Mouse (Mus musculus) splenic B cell, adult 2 months (primary cell): ENCODE measurements at regions not wholly inside any gene's neighbourhood (a gene's known extent, or its start where the extent isn't known, plus 50 kb on each side); places are given as distances from the start of the nearest gene placed in this dataset.

ENCODE experiments used
- DNase-seq: peaks from one replicate; pipeline ENCODE4 v3.0.0-alpha.2; 2011; ENCODE audit warnings: low read depth, low spot score
- H3K27me3 ChIP-seq: 2 replicates; pipeline ENCODE4 v1.6.1; 2012; ENCODE audit warnings: mild to moderate bottlenecking, low read length, moderate library complexity, mixed read lengths; ENCODE audit not compliant: control insufficient read depth, poor library complexity, insufficient read depth, severe bottlenecking
- H3K36me3 ChIP-seq: 2 replicates; pipeline ENCODE4 v1.6.1; 2012; ENCODE audit warnings: mild to moderate bottlenecking, low read length, moderate library complexity, mixed read lengths; ENCODE audit not compliant: control insufficient read depth, poor library complexity, insufficient read depth, severe bottlenecking

DNA sequence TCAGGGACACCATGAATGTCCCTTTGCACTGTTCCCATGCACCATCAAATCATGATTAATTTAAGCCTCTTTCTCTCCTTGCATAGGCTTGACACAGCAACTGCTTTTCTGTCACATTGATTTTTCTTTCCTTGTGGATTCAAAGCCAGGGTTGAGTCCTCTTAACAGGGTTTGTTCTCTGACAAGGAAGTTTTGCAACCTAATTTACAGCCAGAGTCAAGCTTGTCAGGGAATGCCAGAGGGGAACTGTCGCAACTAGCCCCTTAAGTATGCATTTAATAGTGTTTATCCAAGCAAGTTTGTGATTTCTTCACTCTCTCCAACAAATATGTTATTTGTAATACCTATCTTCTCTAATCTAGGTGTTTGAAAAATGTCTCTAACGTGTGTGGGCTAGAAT lies 365.7 kb upstream of the Marcks start:
- DNase-seq = no peak
- H3K36me3 ChIP-seq = no peaks in the 10 kb centered on the region
- H3K27me3 ChIP-seq = no peaks in the 10 kb centered on the region

DNA sequence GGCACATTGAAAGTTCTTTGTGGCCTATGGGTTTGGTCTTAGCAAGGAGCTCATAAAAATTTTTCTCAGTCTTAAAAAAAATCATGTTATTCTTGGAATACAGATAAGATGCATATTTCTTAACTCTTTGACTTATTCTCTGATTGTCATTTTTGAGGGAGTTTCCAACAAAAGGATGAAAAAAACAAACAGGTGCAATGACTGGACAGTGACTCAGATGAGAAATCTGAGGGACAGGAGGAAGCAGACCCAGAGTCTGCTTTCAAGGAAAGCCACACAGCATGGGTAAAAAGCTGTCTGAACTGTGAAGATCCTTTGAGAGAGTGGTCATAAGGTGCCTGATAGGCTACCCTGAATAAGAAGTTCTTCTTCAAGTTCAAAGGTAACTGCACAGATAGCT lies 363.8 kb upstream of the Marcks start:
- Histone ChIP-seq H3K27me3 (no peaks in the 10 kb centered on the region), H3K36me3 (no peaks in the 10 kb centered on the region)
- no peak for DNase-seq

DNA sequence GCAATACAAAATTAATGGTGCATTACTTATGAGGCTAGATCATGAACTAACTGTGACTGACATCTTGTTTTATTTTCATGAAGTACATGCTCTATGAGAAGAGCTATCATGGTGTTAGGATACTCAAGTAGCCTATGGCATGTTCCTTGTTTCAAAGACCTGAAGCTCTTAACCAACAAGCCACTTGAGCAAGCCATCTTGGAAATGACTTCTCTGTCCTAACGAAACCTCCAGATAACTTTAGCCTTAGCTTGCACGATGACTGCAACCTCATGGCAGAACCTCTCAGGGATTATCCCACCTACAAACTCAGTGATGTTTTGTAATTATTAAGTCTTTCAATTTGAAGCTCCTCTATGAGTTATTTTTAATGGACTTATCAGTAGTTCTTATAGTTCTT lies 362.3 kb upstream of the Marcks start:
- DNase-seq = no peak
- Histone ChIP-seq H3K36me3 (no peaks in the 10 kb centered on the region), H3K27me3 (no peaks in the 10 kb centered on the region)

- DNase-seq = no peak
- H3K27me3 ChIP-seq = no peaks in the 10 kb centered on the region
- no peaks in the 10 kb centered on the region for H3K36me3 ChIP-seq
These were observed 356.7 kb upstream of the Marcks start for GRCm38 (mm10) chr10:37495467-37495866.

DNA sequence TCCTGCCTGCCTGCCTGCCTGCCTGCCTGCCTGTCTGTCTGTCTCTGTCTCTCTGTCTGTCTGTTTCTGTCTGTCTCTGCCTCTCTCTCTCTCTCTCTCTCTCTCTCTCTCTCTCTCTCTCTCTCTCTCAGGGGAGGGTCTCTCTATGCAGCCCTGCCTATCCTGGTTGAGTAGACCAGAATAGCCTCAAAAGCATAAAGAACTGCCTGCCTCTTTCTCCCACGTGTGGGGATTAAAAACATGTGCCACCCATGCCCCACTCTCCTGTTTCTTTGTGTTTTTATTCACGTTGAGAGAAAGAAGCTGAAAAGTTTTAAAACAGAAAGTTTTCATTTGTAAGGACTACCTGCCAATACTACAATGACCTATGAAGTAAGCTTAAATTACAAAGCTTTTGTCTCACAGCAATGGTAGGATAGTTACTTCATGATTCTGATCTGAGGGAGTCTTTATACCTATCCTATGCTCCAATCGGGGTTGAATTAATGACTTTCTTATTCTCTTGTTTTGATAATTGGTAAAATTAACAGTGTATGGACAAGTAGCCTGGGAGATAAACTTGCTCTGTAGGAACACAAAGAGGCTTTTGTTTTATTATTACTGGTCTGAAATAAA lies 355.9 kb upstream of the Marcks start:
- H3K36me3 ChIP-seq = no peaks in the 10 kb centered on the region
- H3K27me3 ChIP-seq = no peaks in the 10 kb centered on the region
- DNase-seq = no peak

GRCm38 (mm10) chr10:37494098-37494497 lies 355.4 kb upstream of the Marcks start:
- no peaks in the 10 kb centered on the region for H3K27me3 ChIP-seq
- no peak for DNase-seq
- H3K36me3 ChIP-seq = no peaks in the 10 kb centered on the region

GRCm38 (mm10) chr10:37484311-37485023 lies 345.7 kb upstream of the Marcks start:
- no peak for DNase-seq
- Histone ChIP-seq H3K36me3 (no peaks in the 10 kb centered on the region), H3K27me3 (no peaks in the 10 kb centered on the region)

DNA sequence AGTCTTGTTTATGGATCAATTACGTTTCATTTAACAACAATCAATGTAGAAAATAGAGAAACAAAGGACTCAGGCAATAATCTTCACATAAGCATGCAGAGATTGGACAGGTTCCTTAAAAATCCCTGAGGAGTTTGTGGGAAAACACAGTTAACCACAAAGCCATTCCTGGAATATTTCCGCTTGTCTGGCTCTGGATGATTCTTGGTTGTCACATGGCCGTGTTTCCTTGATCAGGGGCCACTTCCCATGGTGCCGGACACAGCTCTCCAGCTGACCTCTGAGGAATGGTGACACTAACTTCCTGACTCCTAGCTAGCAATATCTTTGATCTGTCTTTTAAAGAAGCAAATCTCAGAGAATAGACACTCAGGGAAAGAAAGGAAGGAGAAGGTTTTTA lies 344.8 kb upstream of the Marcks start:
- no peaks in the 10 kb centered on the region for H3K36me3 ChIP-seq
- DNase-seq = no peak
- H3K27me3 ChIP-seq = no peaks in the 10 kb centered on the region

GRCm38 (mm10) chr10:37481879-37482278 lies 343.2 kb upstream of the Marcks start:
- no peak for DNase-seq
- no peaks in the 10 kb centered on the region for H3K27me3 ChIP-seq
- no peaks in the 10 kb centered on the region for H3K36me3 ChIP-seq

DNA sequence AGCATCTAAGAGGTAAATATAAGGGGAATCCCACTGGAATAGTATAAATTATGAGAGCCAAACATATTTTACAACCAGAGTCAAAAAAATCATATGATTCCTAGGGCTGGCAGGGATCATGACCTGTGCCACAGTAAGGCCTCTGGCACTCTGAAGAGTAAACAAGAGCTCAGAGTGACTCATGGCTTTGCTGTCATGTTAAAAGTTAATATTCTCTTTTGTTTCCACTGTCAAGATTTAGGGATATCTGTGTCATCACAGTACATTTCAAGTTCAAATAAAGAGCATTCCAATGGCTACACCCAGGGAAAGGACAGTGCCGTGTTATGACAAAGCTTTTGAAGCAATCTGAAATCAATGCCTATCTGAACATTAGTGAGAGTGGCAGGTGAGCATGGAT lies 341.6 kb upstream of the Marcks start:
- H3K27me3 ChIP-seq = no peaks in the 10 kb centered on the region
- DNase-seq = no peak
- H3K36me3 ChIP-seq = no peaks in the 10 kb centered on the region

DNA sequence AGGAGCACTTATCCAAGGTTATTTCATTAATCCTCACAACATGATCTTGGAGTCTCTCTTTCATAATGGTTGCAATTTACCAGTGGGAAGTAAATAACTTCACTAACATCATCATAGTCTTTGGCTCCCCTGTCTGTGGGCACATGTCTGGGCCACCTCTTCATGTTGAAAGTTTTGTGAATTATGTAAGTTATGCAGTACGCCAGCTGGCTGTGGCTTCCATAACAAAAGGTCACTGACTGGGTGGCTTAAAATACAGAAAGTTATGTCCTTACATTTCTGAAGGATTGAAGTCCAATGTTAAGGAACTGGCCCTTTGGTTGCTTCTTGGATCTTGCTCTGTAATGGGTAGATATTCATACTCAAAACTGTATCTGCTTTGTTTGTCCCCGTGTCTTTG lies 339.4 kb upstream of the Marcks start:
- DNase-seq = no peak
- H3K27me3 ChIP-seq = no peaks in the 10 kb centered on the region

GRCm38 (mm10) chr10:37473086-37473485 lies 334.4 kb upstream of the Marcks start:
- Histone ChIP-seq H3K27me3 (no peaks in the 10 kb centered on the region), H3K36me3 (no peaks in the 10 kb centered on the region)
- DNase-seq = no peak

More for the DNA sequence above, 339.4 kb upstream of the Marcks start:
- no peaks in the 10 kb centered on the region for H3K36me3 ChIP-seq

- no peak for DNase-seq
- Histone ChIP-seq H3K27me3 (no peaks in the 10 kb centered on the region), H3K36me3 (no peaks in the 10 kb centered on the region)
These were observed 318.7 kb upstream of the Marcks start for GRCm38 (mm10) chr10:37457384-37457783.

DNA sequence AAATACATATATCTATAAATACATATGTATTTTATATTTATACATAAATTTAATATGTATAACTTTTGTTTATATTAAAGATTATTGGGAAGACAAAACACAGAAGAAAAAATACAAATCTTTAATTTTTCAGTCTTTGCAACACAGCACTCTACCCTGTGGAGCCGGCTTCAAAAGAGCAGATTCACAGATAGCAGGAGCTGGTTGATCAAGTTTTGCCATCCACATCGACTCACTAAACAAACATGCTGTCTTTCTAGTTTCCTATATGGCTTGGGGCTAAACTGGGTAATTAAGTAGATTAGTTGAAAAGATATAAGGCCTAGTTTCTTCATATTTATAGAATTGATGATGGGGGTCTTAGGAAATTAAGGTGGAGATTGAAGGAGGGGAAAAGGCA lies 311.2 kb upstream of the Marcks start:
- Histone ChIP-seq H3K27me3 (no peaks in the 10 kb centered on the region), H3K36me3 (no peaks in the 10 kb centered on the region)
- no peak for DNase-seq

- Histone ChIP-seq H3K36me3 (no peaks in the 10 kb centered on the region), H3K27me3 (no peaks in the 10 kb centered on the region)
- DNase-seq = no peak
These were observed 308.8 kb upstream of the Marcks start for GRCm38 (mm10) chr10:37447333-37448204.
